Mouse (Mus musculus) heart, postnatal 36 days (tissue): ENCODE measurements at regions not wholly inside any gene's neighbourhood (a gene's known extent, or its start where the extent isn't known, plus 50 kb on each side); places are given as distances from the start of the nearest gene placed in this dataset.
A peak's percentile ranks its signal among the peaks of the same experiment; 100 is the strongest.

ENCODE experiments used
- DNase-seq, 2 experiments: peaks; one replicate each; pipeline ENCODE4 v3.0.0; 2021 to 2022
- intact Hi-C: fragments of 180-260 bp; cut with DNase I; formaldehyde crosslinking; loops from one replicate; pipeline ENCODE4 v1.15.1; 2025

- intact Hi-C loops, result loop anchor here (2.0 to 10.0 kb wide), 3 partner anchors 35 to 407 kb away; partner anchors contain the start of gene Marcks
- DNase-seq, result no peak
Measured at GRCm38 (mm10) chr10:37481879-37482278, 343.2 kb upstream of the Marcks start.

GRCm38 (mm10) chr10:37480331-37480730 is 341.6 kb upstream of the Marcks start:
- no peak for DNase-seq
- intact Hi-C loops, result loop anchor here (5.0 to 10.0 kb wide), 2 partner anchors 33 to 406 kb away; no protein-coding TSS in a partner anchor

DNA sequence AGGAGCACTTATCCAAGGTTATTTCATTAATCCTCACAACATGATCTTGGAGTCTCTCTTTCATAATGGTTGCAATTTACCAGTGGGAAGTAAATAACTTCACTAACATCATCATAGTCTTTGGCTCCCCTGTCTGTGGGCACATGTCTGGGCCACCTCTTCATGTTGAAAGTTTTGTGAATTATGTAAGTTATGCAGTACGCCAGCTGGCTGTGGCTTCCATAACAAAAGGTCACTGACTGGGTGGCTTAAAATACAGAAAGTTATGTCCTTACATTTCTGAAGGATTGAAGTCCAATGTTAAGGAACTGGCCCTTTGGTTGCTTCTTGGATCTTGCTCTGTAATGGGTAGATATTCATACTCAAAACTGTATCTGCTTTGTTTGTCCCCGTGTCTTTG is 339.4 kb upstream of the Marcks start:
- intact Hi-C loops, result no loop called here
- DNase-seq, result no peak

DNA sequence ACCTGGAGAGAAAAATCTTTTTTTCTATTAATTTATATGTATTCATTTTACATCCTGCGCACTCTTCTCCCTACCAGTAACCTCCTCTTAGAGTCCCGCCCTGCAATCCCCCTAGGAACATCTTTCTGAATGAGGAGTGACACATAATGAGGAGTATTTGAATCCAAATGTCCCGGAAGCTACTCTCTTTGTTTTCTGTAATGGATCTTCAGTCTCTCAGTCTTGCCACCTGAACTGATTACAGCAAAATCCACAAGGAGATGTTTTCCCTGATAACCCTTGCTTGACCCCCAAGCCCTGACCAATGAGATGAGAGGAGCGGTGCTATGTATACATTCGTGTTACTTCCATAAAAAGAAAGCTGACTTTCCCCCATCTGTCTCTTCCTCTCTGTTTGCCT is 334.4 kb upstream of the Marcks start:
- intact Hi-C loops, result no loop called here

GRCm38 (mm10) chr10:37457384-37457783 is 318.7 kb upstream of the Marcks start:
- no peak for DNase-seq
- intact Hi-C loops, result no loop called here

More for the DNA sequence above, 334.4 kb upstream of the Marcks start:
- DNase-seq, result no peak

DNA sequence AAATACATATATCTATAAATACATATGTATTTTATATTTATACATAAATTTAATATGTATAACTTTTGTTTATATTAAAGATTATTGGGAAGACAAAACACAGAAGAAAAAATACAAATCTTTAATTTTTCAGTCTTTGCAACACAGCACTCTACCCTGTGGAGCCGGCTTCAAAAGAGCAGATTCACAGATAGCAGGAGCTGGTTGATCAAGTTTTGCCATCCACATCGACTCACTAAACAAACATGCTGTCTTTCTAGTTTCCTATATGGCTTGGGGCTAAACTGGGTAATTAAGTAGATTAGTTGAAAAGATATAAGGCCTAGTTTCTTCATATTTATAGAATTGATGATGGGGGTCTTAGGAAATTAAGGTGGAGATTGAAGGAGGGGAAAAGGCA is 311.2 kb upstream of the Marcks start:
- intact Hi-C loops, result loop anchor here (5.0 kb wide), 2 partner anchors 32 to 48 kb away; no protein-coding TSS in a partner anchor
- DNase-seq, result no peak

- DNase-seq, result peak; percentile 6 to 10
- intact Hi-C loops, result loop anchor here (2.0 to 5.0 kb wide), 3 partner anchors 35 to 311 kb away; no protein-coding TSS in a partner anchor
Measured at GRCm38 (mm10) chr10:37447333-37448204, 308.8 kb upstream of the Marcks start.

DNA sequence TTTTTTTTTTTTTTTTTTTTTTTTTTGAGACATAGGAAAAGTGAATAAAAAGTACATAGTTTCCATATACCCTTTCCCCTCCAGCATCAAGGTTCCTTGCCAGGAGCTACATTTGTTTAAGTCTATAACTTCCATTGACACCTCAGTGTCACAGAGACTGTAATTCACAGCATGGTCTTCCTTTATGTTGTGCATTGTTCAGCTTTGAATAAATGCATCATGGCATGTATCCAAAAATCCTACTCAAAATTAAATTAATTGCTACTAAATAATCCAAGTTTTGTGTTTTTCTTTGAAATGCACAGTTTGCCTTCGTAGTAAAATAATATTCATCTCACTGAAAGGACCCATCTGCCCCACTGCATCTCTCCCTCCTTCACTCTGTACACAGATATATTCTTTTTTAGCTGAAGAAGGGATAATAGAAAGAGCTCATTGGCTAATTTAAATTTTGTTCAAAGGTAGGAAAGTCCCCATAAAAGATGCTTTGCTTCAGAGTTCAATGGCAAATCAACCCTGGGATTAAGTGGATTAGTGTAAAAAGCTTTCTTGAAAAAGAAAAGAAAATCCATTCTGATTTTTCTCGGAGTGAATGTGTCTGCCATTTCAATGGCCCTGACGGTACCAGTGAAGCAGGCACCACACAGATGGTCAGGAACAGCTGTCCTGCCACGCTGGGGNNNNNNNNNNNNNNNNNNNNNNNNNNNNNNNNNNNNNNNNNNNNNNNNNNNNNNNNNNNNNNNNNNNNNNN is 301.3 kb upstream of the Marcks start:
- intact Hi-C loops, result no loop called here

DNA sequence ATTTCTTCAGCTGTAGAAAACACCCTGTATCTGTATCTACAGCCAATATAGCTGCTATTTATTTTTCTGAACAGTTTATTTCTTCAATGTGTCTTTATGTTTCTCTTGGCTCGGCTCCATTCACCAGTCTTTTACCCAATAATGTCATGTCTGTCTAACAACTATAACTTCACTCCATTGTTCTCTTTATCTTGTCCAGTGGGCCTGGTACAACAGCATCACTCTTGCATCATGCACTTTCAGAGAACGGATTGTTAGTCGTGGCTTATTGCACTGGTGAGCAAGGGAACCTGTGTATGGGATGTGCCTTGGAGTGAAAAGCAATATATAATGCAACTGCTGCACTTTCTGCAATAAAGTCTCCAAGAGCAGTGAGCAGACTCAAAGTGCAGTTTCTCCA is 299.6 kb upstream of the Marcks start:
- intact Hi-C loops, result no loop called here
- no peak for DNase-seq

More for the DNA sequence above, 301.3 kb upstream of the Marcks start:
- DNase-seq, result no peak

- intact Hi-C loops, result no loop called here
- no peak for DNase-seq
Measured at GRCm38 (mm10) chr10:37436849-37437248, 298.1 kb upstream of the Marcks start.

GRCm38 (mm10) chr10:37434229-37434628 is 295.5 kb upstream of the Marcks start:
- no peak for DNase-seq
- intact Hi-C loops, result no loop called here

GRCm38 (mm10) chr10:37423047-37423446 is 284.3 kb upstream of the Marcks start:
- intact Hi-C loops, result no loop called here
- no peak for DNase-seq

- no peak for DNase-seq
- intact Hi-C loops, result no loop called here
Measured at GRCm38 (mm10) chr10:37422612-37423011, 283.9 kb upstream of the Marcks start.

DNA sequence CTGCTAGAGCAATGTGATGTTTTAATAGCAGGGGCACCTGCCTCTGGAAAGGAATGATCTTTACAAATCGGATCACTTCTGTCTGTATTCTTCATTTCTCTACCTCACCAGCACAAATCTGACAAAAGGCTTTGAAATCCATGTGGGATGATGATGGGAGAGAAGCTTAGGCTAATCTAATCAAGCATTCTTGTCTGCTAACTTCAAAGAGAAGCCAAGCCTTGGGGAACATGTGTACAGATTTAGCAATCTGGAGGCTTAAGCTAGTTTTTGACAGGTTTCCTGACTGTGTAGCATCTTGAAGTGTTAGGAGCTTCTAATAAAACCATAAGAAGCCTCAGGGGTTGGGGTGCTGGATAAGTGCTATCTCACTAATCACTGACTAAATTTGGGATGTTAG is 277.6 kb upstream of the Marcks start:
- DNase-seq, result no peak
- intact Hi-C loops, result no loop called here

DNA sequence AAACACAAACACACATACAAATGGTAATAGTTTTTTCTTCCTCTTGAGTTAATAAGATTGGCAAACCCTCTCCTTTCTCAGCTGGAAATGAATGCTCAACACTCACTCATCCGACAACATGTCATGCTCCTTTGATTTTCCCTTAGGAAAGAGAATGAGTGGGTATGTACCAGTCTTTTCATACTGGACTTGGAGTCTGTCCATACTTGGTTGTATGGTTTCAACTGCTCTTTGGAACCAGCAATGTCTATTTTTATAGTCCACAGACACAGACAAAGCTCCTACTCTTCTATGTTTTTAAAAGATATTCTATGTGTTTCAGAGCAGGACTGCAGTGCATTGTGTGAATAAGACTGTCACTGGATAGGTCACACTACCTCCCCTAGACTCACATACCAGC is 273.7 kb upstream of the Marcks start:
- no peak for DNase-seq
- intact Hi-C loops, result no loop called here

GRCm38 (mm10) chr10:37409749-37410148 is 271.0 kb upstream of the Marcks start:
- intact Hi-C loops, result no loop called here
- DNase-seq, result no peak

GRCm38 (mm10) chr10:37407487-37407886 is 268.8 kb upstream of the Marcks start:
- intact Hi-C loops, result no loop called here

DNA sequence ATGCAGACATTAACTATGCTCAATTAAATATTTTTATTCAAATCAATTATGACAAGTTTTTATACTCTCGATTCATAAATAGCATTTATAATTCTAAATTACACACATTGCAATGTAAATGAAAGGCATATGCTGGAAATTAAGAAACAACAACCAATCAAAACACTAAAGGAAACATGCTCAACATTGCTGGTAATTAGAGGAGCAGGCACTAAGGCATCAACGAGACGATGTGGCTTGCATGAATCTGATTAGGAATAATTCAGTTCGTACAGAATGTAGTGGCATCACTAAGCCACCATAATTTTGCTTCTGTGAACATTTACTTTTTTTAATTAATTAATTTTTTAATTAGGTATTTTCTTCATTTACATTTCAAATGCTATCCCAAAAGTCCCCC is 266.2 kb upstream of the Marcks start:
- intact Hi-C loops, result loop anchor here (5.0 kb wide), 1 partner anchor 42 kb away; no protein-coding TSS in a partner anchor
- no peak for DNase-seq

More at GRCm38 (mm10) chr10:37407487-37407886, 268.8 kb upstream of the Marcks start:
- DNase-seq, result no peak

GRCm38 (mm10) chr10:37404407-37404806 is 265.7 kb upstream of the Marcks start:
- intact Hi-C loops, result loop anchor here (5.0 kb wide), 1 partner anchor 43 kb away; no protein-coding TSS in a partner anchor
- no peak for DNase-seq

DNA sequence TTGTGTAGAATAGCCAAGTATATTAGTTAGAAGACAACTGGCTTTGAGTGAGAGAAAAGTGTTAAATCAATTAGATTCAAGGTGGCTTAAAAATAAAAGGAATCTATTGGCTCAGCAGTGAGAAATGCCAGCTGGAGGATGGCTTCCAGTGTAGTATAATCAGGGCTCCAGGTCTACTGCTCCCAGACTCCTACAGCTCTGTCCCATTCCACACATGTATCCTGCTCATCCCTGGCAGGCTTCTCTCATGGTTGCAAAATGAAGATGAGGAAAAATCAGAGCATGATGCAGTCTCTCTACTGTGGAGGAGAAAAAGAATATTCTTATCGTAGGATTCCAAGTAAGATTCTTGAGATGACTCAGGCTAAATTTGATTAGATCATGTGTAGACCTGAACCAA is 263.7 kb upstream of the Marcks start:
- no peak for DNase-seq
- intact Hi-C loops, result loop anchor here (5.0 kb wide), 1 partner anchor 45 kb away; no protein-coding TSS in a partner anchor

DNA sequence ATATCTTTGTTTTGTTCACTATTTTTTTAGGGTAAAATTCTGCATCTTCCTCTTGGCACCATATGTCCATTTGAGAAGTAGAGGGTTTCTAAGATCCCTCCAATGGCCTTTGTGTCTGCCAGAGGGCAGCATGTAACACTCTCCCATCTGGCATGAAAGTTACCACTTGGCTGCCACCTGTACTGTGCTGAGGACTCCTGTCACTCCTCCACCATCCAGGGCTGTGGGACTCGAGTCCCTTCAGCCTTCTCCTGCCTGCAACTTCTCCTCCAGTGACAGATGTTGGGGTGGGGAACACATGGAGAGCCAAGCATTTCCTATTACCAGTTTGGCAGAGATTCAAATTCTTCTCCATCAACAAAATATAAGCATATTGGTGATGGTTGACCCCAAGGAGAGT is 262.3 kb upstream of the Marcks start:
- intact Hi-C loops, result loop anchor here (5.0 kb wide), 1 partner anchor 46 kb away; no protein-coding TSS in a partner anchor
- DNase-seq, result no peak
